Mouse (Mus musculus): ENCODE measurements around the gene Tespa1. TPM values are rescaled to one million over a fixed set of nuclear protein-coding genes. Genes with fewer than 3 reads are reported as not detected.
"Not testable (repeated sequence)": the region's sequence is repeated elsewhere in the genome, so short reads cannot be mapped to it uniquely, and the experiment has no call there.

Tespa1 gene
- polyA plus RNA-seq (2016; fragmentation: Nextera tagmentation; extraction: Ambion mirVana) = 3.8 and 3.9 TPM in 2 replicates

DNA sequence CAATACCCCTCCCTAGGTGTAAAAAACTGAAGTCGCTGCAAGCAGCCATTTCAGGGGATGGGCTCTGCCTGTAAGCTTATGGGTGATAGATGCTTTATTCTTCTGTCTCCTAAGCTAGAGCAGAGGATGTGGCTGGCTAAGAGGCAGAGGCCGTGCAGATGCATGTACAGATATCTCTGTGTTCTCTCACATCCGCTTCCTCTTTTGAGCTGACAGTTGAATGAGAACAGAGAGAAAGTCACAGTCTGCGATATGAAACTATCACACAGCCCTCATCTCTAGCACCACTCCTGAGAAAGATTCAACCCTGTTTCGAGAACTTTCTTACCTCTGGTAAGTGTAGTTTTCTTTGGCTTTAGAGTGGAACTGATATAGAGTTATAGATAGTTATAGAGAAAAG is at the start of gene Tespa1:
Gene Tespa1, plus strand, starts transcription at position 234 of the 400 bp plus-strand sequence.
- Histone ChIP-seq H3K9ac (no peak within 1 kb of the TSS), H3K4me2 (no peak within 1 kb of the TSS), H3K27me3 (replicated peaks) (no peaks in the 10 kb centered on the region), H3K9me3 (replicated peaks) (no peaks in the 10 kb centered on the region), H3K4me1 (no peaks in the 10 kb centered on the region), H3K27ac (no peak within 1 kb of the TSS), H3K4me3 (no peak within 1 kb of the TSS), H3K36me3 (no peaks in the 10 kb centered on the region)
- peak; percentile 71 for ATAC-seq
- 15% methylated on average over 5 of the region's 5 CpGs for WGBS (ENCODE audit: insufficient replicate concordance)

- Histone ChIP-seq H3K27ac (no peak overlapping the region), H3K4me3 (no peak overlapping the region), H3K36me3 (no peaks in the 10 kb centered on the region), H3K9me3 (replicated peaks) (no peaks in the 10 kb centered on the region), H3K27me3 (replicated peaks) (no peaks in the 10 kb centered on the region), H3K4me1 (no peaks in the 10 kb centered on the region), H3K4me2 (no peak overlapping the region), H3K9ac (no peak overlapping the region)
- ATAC-seq = no peak
- WGBS (ENCODE audit: insufficient replicate concordance) = 53% methylated on average over 2 of the region's 2 CpGs
Observed at GRCm38 (mm10) chr10:130275759-130276158, 46.9 kb upstream of the Tespa1 start.

DNA sequence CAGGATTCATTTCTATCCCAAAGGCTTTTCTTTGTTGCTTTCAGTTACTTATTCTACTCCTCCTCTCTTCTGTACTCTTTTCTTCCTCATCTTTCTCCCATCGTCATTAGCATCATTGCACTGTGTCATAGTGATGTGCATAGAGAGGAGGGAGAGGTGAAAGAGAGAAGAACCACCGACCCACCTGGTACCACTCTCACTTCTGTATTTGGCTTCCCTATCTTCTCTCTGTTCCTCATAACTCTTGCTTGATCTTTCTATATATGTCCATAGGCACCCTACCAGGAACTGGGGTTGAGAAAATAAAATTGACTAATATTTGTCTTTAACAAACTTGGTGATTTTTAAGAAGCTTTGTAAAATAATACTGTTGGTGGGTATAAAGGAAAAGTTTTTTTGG is 46.2 kb upstream of the Tespa1 start:
- H3K27me3 ChIP-seq (replicated peaks) = no peaks in the 10 kb centered on the region
- no peaks in the 10 kb centered on the region for H3K36me3 ChIP-seq
- H3K9ac ChIP-seq = no peak overlapping the region
- H3K4me1 ChIP-seq = no peaks in the 10 kb centered on the region
- H3K4me3 ChIP-seq = no peak overlapping the region
- WGBS (ENCODE audit: insufficient replicate concordance) = 68% methylated on average over 2 of the region's 2 CpGs
- ATAC-seq = no peak
- no peak overlapping the region for H3K4me2 ChIP-seq
- H3K27ac ChIP-seq = no peak overlapping the region
- no peaks in the 10 kb centered on the region for H3K9me3 ChIP-seq (replicated peaks)

GRCm38 (mm10) chr10:130280066-130280465 is 42.6 kb upstream of the Tespa1 start, which contains the start of gene Neurod4:
Neurod4 (minus strand) TSS chr10:130280240.
- no peaks in the 10 kb centered on the region for H3K9me3 ChIP-seq (replicated peaks)
- WGBS (ENCODE audit: insufficient replicate concordance) = 3% methylated on average over 7 of the region's 7 CpGs
- H3K27me3 ChIP-seq (replicated peaks) = no peaks in the 10 kb centered on the region
- peak; percentile 59 for ATAC-seq
- no peak within 1 kb of the TSS for H3K4me3 ChIP-seq
- no peak within 1 kb of the TSS for H3K4me2 ChIP-seq
- no peak within 1 kb of the TSS for H3K9ac ChIP-seq
- no peaks in the 10 kb centered on the region for H3K36me3 ChIP-seq
- H3K4me1 ChIP-seq = no peaks in the 10 kb centered on the region
- H3K27ac ChIP-seq = no peak within 1 kb of the TSS

DNA sequence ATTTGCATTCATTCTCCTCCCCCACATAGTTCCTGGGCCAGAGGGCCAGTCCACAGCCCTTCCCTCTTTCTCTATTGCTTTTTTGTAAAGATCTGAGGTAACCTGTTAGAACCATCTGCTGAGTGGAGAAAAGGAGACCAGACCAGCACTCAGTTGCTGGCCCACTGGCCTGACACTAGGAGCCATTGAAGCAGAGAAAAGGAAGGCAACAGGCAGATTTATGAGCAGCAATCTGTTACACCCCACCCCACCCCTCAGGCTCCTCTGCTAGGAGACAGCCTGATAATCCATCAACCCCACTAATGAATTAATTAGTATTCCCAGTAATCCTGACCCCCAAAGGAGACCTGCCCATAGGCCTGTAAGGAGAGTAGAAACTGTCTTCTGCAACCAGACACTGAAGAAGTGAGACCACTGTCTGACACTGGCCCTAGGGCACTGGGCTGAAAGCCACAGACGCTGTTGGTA is 40.7 kb upstream of the Tespa1 start:
- Histone ChIP-seq H3K4me3 (no peak overlapping the region), H3K27ac (no peak overlapping the region), H3K9me3 (replicated peaks) (no peaks in the 10 kb centered on the region), H3K4me2 (no peak overlapping the region), H3K9ac (no peak overlapping the region), H3K4me1 (no peaks in the 10 kb centered on the region), H3K27me3 (replicated peaks) (no peaks in the 10 kb centered on the region), H3K36me3 (no peaks in the 10 kb centered on the region)
- ATAC-seq = no peak
- 17% methylated on average over 1 of the region's 1 CpGs for WGBS (ENCODE audit: insufficient replicate concordance)

- H3K4me1 ChIP-seq = no peaks in the 10 kb centered on the region
- H3K4me2 ChIP-seq = no peak overlapping the region
- 52% methylated on average over 1 of the region's 1 CpGs for WGBS (ENCODE audit: insufficient replicate concordance)
- no peaks in the 10 kb centered on the region for H3K27me3 ChIP-seq (replicated peaks)
- H3K9ac ChIP-seq = no peak overlapping the region
- no peak for ATAC-seq
- no peak overlapping the region for H3K4me3 ChIP-seq
- no peaks in the 10 kb centered on the region for H3K9me3 ChIP-seq (replicated peaks)
- H3K36me3 ChIP-seq = no peaks in the 10 kb centered on the region
- H3K27ac ChIP-seq = no peak overlapping the region
Observed at GRCm38 (mm10) chr10:130287201-130287600, 35.5 kb upstream of the Tespa1 start.

- 39% methylated on average over 3 of the region's 3 CpGs for WGBS (ENCODE audit: insufficient replicate concordance)
- no peaks in the 10 kb centered on the region for H3K36me3 ChIP-seq
- H3K9ac ChIP-seq = no peak overlapping the region
Observed at GRCm38 (mm10) chr10:130288007-130288406, 34.7 kb upstream of the Tespa1 start.

DNA sequence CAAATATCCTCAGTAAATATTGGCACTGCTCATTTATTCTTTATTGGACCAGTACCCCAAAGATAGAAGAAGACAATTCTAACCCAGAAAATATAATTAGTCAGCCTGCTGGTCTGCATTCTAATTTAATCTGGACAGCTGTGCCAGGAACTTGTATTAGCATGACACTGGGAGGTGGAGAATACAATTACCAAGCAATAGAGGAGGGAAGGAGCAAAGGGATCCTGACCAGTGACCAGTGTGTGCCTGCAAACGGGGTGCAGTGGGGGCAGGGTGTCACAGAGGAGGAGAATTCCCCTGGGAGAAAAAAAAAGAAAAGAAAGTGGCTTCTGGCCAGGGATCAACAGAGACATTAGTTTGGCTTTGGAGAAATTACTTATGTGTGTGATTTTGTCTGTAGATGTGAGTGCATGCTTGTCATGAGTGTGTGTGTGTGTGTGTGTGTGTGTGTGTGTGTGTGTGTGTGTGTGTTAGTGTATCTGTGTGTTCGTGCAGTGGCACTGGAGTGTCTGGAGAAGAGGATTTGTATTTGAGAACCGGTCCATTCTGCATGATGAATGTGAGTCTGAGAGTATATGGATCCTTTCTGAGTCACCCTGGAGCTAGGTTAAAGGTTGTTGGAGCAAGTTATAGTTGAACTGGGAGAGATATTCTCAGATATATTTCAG is 28.8 kb upstream of the Tespa1 start:
- Histone ChIP-seq H3K4me3 (no peak overlapping the region), H3K36me3 (no peaks in the 10 kb centered on the region), H3K4me1 (no peaks in the 10 kb centered on the region), H3K9ac (no peak overlapping the region), H3K4me2 (no peak overlapping the region), H3K27ac (no peak overlapping the region), H3K9me3 (replicated peaks) (no peaks in the 10 kb centered on the region), H3K27me3 (replicated peaks) (no peaks in the 10 kb centered on the region)
- ATAC-seq = no peak
- 15% methylated on average over 3 of the region's 3 CpGs for WGBS (ENCODE audit: insufficient replicate concordance)

More at GRCm38 (mm10) chr10:130288007-130288406, 34.7 kb upstream of the Tespa1 start:
- no peak for ATAC-seq
- no peak overlapping the region for H3K4me2 ChIP-seq
- H3K9me3 ChIP-seq (replicated peaks) = no peaks in the 10 kb centered on the region
- H3K4me1 ChIP-seq = no peaks in the 10 kb centered on the region
- no peak overlapping the region for H3K27ac ChIP-seq
- no peak overlapping the region for H3K4me3 ChIP-seq
- no peaks in the 10 kb centered on the region for H3K27me3 ChIP-seq (replicated peaks)

DNA sequence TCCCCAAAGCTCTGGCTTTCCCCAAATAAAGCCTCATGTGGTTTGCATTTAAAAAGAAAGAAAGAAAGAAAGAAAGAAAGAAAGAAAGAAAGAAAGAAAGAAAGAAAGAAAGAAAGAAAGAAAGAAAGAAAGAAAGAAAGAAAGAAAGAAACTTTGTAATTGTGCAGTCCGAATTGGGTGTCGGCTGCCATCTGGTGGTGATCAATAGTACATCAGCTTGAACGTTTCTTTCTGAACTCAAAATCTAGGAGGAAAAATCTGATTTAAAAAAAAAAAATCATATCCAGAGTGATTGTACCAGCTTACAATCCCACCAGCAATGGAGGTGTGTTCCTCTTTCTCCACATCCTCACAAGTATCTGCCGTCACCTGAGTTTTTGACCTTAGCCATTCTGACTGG is 23.9 kb upstream of the Tespa1 start:
- H3K4me2 ChIP-seq; H3K9me3 ChIP-seq (replicated peaks); H3K27ac ChIP-seq; H3K4me1 ChIP-seq; H3K4me3 ChIP-seq; H3K27me3 ChIP-seq (replicated peaks); H3K36me3 ChIP-seq; ATAC-seq; H3K9ac ChIP-seq: not testable (repeated sequence)
- WGBS (ENCODE audit: insufficient replicate concordance) = 17% methylated on average over 4 of the region's 4 CpGs

DNA sequence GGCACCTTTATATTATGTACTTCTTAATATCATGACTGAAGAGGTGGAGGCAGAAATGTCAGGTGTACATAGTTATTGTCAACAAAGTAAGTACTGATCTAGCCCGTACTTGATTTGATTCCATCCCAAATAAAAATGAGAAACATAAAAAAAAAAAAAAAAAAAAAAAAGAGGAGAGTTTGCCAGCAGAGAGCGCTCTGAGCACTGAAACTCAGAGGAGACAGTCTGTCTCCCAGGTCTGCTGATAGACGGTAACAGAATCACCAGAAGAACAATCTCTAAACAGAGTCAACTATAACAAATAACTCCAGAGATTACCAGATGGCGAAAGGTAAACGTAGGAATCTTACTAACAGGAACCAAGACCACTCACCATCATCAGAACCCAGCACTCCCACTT is 18.5 kb upstream of the Tespa1 start:
- not testable (repeated sequence) for H3K4me3 ChIP-seq; H3K27me3 ChIP-seq (replicated peaks); H3K9ac ChIP-seq; H3K4me2 ChIP-seq; ATAC-seq; H3K4me1 ChIP-seq; H3K27ac ChIP-seq; H3K9me3 ChIP-seq (replicated peaks); H3K36me3 ChIP-seq
- 72% methylated on average over 3 of the region's 5 CpGs for WGBS (ENCODE audit: insufficient replicate concordance)

DNA sequence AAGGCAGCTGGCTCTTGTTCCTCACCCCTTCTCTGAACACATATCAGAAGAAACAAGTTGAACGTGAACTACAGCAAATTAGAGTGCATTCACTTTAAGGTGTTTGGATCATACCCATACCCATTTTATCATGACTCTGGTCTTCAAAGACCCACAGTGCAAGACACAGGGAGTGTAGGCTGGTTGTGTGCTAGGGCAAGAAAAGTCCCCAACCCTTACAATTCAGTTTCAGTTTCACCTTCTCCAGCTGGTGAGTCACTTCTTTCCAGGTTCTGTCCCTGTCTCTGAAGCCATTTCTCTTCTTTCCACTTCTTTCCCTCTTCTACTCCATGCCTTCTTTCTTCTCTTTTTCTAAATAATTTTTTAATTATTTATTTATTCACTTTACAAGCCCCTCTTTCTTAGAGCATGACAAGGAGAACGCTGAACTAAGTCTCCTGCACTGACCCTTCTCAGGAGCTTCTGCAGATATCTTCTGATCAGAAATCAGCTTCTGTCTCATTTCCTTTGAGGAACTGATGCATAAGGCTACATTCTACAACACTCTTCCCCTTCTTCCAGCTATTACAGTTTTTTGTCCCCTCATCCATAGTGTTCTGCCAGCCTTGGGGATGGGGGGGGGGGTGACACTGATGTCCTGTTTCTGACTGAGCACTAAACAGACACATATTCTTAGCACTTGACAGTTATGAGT is 11.0 kb upstream of the Tespa1 start:
- Histone ChIP-seq H3K4me3 (no peak overlapping the region), H3K27ac (no peak overlapping the region), H3K9me3 (replicated peaks) (no peaks in the 10 kb centered on the region), H3K9ac (no peak overlapping the region), H3K4me1 (no peaks in the 10 kb centered on the region), H3K4me2 (no peak overlapping the region), H3K27me3 (replicated peaks) (no peaks in the 10 kb centered on the region), H3K36me3 (no peaks in the 10 kb centered on the region)
- ATAC-seq = no peak
- 44% methylated on average over 2 of the region's 2 CpGs for WGBS (ENCODE audit: insufficient replicate concordance)

- no peaks in the 10 kb centered on the region for H3K27me3 ChIP-seq (replicated peaks)
- no peak overlapping the region for H3K27ac ChIP-seq
- no peaks in the 10 kb centered on the region for H3K9me3 ChIP-seq (replicated peaks)
- H3K4me2 ChIP-seq = no peak overlapping the region
- WGBS (ENCODE audit: insufficient replicate concordance) = 25% methylated on average over 1 of the region's 1 CpGs
- H3K4me1 ChIP-seq = no peaks in the 10 kb centered on the region
- no peak overlapping the region for H3K4me3 ChIP-seq
- peak; percentile 72; the same call in 1 of the 2 replicates for ATAC-seq
- no peaks in the 10 kb centered on the region for H3K36me3 ChIP-seq
- H3K9ac ChIP-seq = no peak overlapping the region
Observed at GRCm38 (mm10) chr10:130313531-130313930, 9.1 kb upstream of the Tespa1 start.

All from liver, embryonic 12.5 days (tissue).